Mouse (Mus musculus) C2C12 (cell line): ENCODE results near the gene Abhd2. TPM values are rescaled to one million over a fixed set of nuclear protein-coding genes. Genes with fewer than 3 reads are reported as not detected.

Source experiments
- H3K27me3 ChIP-seq: one replicate; pipeline ENCODE4 v1.6.1; 2011; ENCODE audit not compliant: control insufficient read depth, insufficient read depth, insufficient read length
- H3K36me3 ChIP-seq: one replicate; pipeline ENCODE4 v1.6.1; 2011; ENCODE audit not compliant: control insufficient read depth, insufficient read depth
- H3K4me3 ChIP-seq: one replicate; pipeline ENCODE4 v1.5.1; 2011; ENCODE audit warnings: mild to moderate bottlenecking, control low read depth; ENCODE audit not compliant: poor library complexity, insufficient read depth, severe bottlenecking
- H3K79me2 ChIP-seq: one replicate; pipeline ENCODE4 v1.6.1; 2011; ENCODE audit not compliant: control insufficient read depth, insufficient read depth
- H3K79me3 ChIP-seq: one replicate; pipeline ENCODE4 v1.6.1; 2011; ENCODE audit warnings: low read depth, control low read depth
- H3ac ChIP-seq: one replicate; pipeline ENCODE3; 2011; ENCODE audit warnings: low read depth; ENCODE audit not compliant: control insufficient read depth, insufficient read length
- CEBPB ChIP-seq: IDR thresholded peaks from one replicate; pipeline ENCODE4 v1.6.1; 2011; ENCODE audit warnings: low read depth, mild to moderate bottlenecking, control low read depth, moderate library complexity
- CTCF ChIP-seq: IDR thresholded peaks from one replicate; pipeline ENCODE4 v1.5.1; 2011; ENCODE audit not compliant: control insufficient read depth, insufficient read depth, insufficient read length
- FOSL1 ChIP-seq: IDR thresholded peaks from one replicate; pipeline ENCODE4 v1.8.0; 2011; ENCODE audit warnings: mild to moderate bottlenecking, low read length; ENCODE audit not compliant: poor library complexity, insufficient read depth, severe bottlenecking
- MAX ChIP-seq: IDR thresholded peaks from one replicate; pipeline ENCODE4 v1.6.1; 2011; ENCODE audit warnings: mild to moderate bottlenecking, control low read depth
- MYOD1 ChIP-seq: IDR thresholded peaks from one replicate; pipeline ENCODE4 v1.6.1; 2011; ENCODE audit warnings: low read depth; ENCODE audit not compliant: control insufficient read depth, insufficient read length
- MYOG ChIP-seq: IDR thresholded peaks from one replicate; pipeline ENCODE4 v1.6.1; 2011; ENCODE audit not compliant: control insufficient read depth, insufficient read length; ENCODE audit errors: extremely low read depth
- USF1 ChIP-seq: IDR thresholded peaks from one replicate; pipeline ENCODE4 v1.6.1; 2011; ENCODE audit warnings: low read depth, mild to moderate bottlenecking, control low read depth, moderate library complexity
- polyA plus RNA-seq: library from polyadenylated mRNA; unstranded; fragments of >200 nt; fragmentation: generic; extraction: Trizol; gene quantifications from one replicate; pipeline ENCODE4 v1.2.1, GENCODE M21; 2012; ENCODE audit warnings: missing spikeins

Abhd2 gene
- polyA plus RNA-seq, 1 experiment: 28.3 TPM

- H3K79me3 ChIP-seq: no peaks in the 10 kb centered on the region
- no peaks in the 10 kb centered on the region for H3K79me2 ChIP-seq
- H3K27me3 ChIP-seq: peaks cover 27% of the 10 kb centered on the region
- no peak overlapping the region for H3ac ChIP-seq
- no peaks in the 10 kb centered on the region for H3K36me3 ChIP-seq
- TF ChIP-seq USF1 (peak; percentile 59), MYOD1 (no peak), CEBPB (no peak)
- H3K4me3 ChIP-seq: no peak overlapping the region
These were observed 102.6 kb downstream of the Abhd2 start for GRCm38 (mm10) chr7:79375594-79375993.

- TF ChIP-seq MYOG (no peak), MAX (no peak), USF1 (no peak), CTCF (no peak), FOSL1 (no peak), CEBPB (no peak), MYOD1 (no peak)
- Histone ChIP-seq H3K79me2 (no peaks in the 10 kb centered on the region), H3ac (no peak overlapping the region), H3K79me3 (no peaks in the 10 kb centered on the region), H3K36me3 (no peaks in the 10 kb centered on the region), H3K27me3 (peaks cover 37% of the 10 kb centered on the region), H3K4me3 (no peak overlapping the region)
These were observed 103.7 kb downstream of the Abhd2 start for GRCm38 (mm10) chr7:79376516-79377275.

GRCm38 (mm10) chr7:79386422-79387133, 113.6 kb downstream of the Abhd2 start, which contains the start of gene Rlbp1:
Rlbp1 (minus strand) TSS chr7:79387048.
- TF ChIP-seq FOSL1: no peak
- no peak for TF ChIP-seq MAX
- no peak for TF ChIP-seq CEBPB
- no peak for TF ChIP-seq MYOD1
- TF ChIP-seq CTCF: no peak
- TF ChIP-seq MYOG: no peak
- TF ChIP-seq USF1: no peak
- Histone ChIP-seq H3K79me2 (no peaks in the 10 kb centered on the region), H3ac (no peak within 1 kb of the TSS), H3K79me3 (no peaks in the 10 kb centered on the region), H3K36me3 (no peaks in the 10 kb centered on the region), H3K4me3 (no peak within 1 kb of the TSS), H3K27me3 (peaks cover 23% of the 10 kb centered on the region)

- TF ChIP-seq MAX: no peak
- no peak for TF ChIP-seq FOSL1
- TF ChIP-seq USF1: no peak
- no peak for TF ChIP-seq CTCF
- no peak for TF ChIP-seq MYOD1
- no peak for TF ChIP-seq CEBPB
- no peak for TF ChIP-seq MYOG
- Histone ChIP-seq H3K79me2 (no peaks in the 10 kb centered on the region), H3ac (no peak overlapping the region), H3K27me3 (peaks cover 22% of the 10 kb centered on the region), H3K79me3 (no peaks in the 10 kb centered on the region), H3K36me3 (no peaks in the 10 kb centered on the region), H3K4me3 (no peak overlapping the region)
These were observed 114.1 kb downstream of the Abhd2 start for GRCm38 (mm10) chr7:79387140-79387539.

- Histone ChIP-seq H3K4me3 (no peak overlapping the region), H3K27me3 (peaks cover 18% of the 10 kb centered on the region), H3K36me3 (no peaks in the 10 kb centered on the region), H3ac (no peak overlapping the region), H3K79me2 (peaks cover 6% of the 10 kb centered on the region), H3K79me3 (peaks cover 3% of the 10 kb centered on the region)
- TF ChIP-seq USF1: no peak
- no peak for TF ChIP-seq MYOD1
- no peak for TF ChIP-seq MAX
- no peak for TF ChIP-seq CTCF
- no peak for TF ChIP-seq CEBPB
- no peak for TF ChIP-seq MYOG
- no peak for TF ChIP-seq FOSL1
These were observed 115.0 kb downstream of the Abhd2 start for GRCm38 (mm10) chr7:79387991-79388390.

GRCm38 (mm10) chr7:79388671-79389206, 115.7 kb downstream of the Abhd2 start:
- no peak overlapping the region for H3K4me3 ChIP-seq
- no peak overlapping the region for H3ac ChIP-seq
- TF ChIP-seq MYOD1: no peak
- TF ChIP-seq MAX: no peak
- no peak for TF ChIP-seq FOSL1
- TF ChIP-seq CTCF: no peak
- TF ChIP-seq MYOG: no peak
- TF ChIP-seq CEBPB: no peak
- TF ChIP-seq USF1: no peak
- no peaks in the 10 kb centered on the region for H3K36me3 ChIP-seq
- peaks cover 11% of the 10 kb centered on the region for H3K27me3 ChIP-seq
- H3K79me3 ChIP-seq: peaks cover 3% of the 10 kb centered on the region
- H3K79me2 ChIP-seq: peaks cover 7% of the 10 kb centered on the region
